Mouse (Mus musculus) heart, postnatal 0 days (tissue): Measurements from ENCODE around the gene Mad2l2.
A peak's percentile ranks its signal among the peaks of the same experiment; 100 is the strongest.

ENCODE experiments used
- CTCF ChIP-seq: IDR thresholded peaks from 2 replicates; pipeline ENCODE4 v1.5.1; 2016; ENCODE audit warnings: antibody characterized with exemption, control low read depth, low read depth
- EP300 ChIP-seq: IDR thresholded peaks from 2 replicates; pipeline ENCODE4 v1.6.1; 2016; ENCODE audit warnings: antibody characterized with exemption, low read depth

DNA sequence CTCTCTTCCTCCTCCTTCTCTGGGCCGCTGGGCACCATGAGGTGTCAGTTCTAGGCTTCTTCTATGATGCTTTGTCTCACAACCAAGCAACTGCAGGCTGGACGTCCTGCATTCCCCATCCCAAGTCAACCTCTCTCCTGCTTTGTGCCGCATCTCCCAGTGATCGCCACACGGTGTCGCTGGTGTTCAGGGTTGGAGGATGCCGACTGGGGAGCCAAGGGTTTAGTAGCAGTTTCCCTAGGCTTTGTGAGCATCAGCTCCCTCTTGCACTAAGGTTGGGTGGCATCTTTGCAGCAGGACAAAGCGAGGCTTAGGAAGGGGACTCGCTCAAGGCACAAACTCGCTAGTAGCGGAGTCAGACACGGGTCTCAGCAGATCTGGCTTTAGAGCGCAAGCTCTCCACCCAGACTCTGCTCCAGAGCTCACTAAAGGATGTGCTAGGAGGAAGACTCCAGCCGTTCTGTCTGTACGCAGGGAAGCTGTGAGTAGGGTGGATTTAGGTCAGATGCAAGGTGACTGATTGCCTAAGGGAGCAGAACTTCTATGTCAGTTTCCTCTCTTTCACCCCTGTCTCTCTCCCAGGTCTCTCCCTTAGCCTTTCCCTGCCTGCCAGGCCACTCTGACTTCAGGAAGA, 15.3 kb upstream of the Mad2l2 start:
- TF ChIP-seq CTCF = peak; percentile 99
- TF ChIP-seq EP300 = no peak
